Mouse (Mus musculus): ENCODE measurements around the gene Camkk1. TPM values are rescaled to one million over a fixed set of nuclear protein-coding genes. Genes with fewer than 3 reads are reported as not detected.

Gene Camkk1
- polyA plus RNA-seq, 1 experiment, result 20.9 TPM

DNA sequence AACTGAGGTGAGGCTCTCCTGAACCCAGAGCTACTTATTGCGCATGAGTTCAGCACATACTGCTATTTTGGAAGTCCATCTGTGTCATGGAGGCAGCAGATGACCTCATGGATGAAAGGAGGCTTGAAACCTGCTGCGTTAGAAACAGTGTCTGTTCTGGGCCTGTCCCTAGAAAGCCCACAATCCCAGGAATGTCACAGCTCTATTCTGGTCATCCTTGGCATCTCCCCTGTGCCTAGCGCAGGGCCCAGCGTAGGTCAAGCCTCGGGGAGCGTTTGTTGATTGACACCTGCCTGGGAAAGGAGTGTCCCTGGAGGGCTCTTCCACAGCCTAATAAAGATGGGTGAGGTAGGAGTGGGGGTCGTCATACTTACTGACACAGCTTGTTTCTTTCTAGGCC is 17.3 kb downstream of the Camkk1 start:
- TF ChIP-seq POLR2A (IDR thresholded peaks at IDR 0.05; ENCODE audit: borderline replicate concordance, extremely low read depth, insufficient read depth, insufficient read length, poor library complexity, severe bottlenecking) (no peak), CTCF (IDR thresholded peaks at IDR 0.05; ENCODE audit: borderline replicate concordance, extremely low read depth, insufficient read depth, insufficient read length) (no peak)
- no peak for DNase-seq (ENCODE audit: low read depth)

DNA sequence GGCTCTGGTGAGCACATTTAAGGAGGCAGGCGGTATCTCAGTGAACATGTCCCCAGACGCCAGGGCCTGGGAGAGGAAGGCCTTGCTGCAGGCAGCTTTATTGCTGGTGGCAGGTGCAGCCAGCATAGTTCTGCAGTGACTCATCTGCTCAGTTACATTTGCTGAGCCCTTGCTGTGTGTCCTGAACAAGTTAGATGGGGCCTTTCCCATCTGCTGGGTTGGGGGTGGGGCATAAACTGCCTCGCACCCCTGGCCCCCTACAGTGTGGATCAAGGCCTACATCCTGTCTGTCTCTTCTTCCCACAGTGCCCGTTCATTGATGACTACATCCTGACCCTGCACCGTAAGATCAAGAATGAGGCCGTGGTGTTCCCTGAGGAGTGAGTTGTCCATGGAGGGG is 18.1 kb downstream of the Camkk1 start:
- DNase-seq (ENCODE audit: low read depth), result no peak
- no peak for TF ChIP-seq POLR2A (IDR thresholded peaks at IDR 0.05; ENCODE audit: borderline replicate concordance, extremely low read depth, insufficient read depth, insufficient read length, poor library complexity, severe bottlenecking)
- no peak for TF ChIP-seq CTCF (IDR thresholded peaks at IDR 0.05; ENCODE audit: borderline replicate concordance, extremely low read depth, insufficient read depth, insufficient read length)

GRCm38 (mm10) chr11:73037691-73038090 is 18.9 kb downstream of the Camkk1 start:
- DNase-seq (ENCODE audit: low read depth), result no peak
- TF ChIP-seq CTCF (IDR thresholded peaks at IDR 0.05; ENCODE audit: borderline replicate concordance, extremely low read depth, insufficient read depth, insufficient read length), result no peak
- TF ChIP-seq POLR2A (IDR thresholded peaks at IDR 0.05; ENCODE audit: borderline replicate concordance, extremely low read depth, insufficient read depth, insufficient read length, poor library complexity, severe bottlenecking), result no peak

DNA sequence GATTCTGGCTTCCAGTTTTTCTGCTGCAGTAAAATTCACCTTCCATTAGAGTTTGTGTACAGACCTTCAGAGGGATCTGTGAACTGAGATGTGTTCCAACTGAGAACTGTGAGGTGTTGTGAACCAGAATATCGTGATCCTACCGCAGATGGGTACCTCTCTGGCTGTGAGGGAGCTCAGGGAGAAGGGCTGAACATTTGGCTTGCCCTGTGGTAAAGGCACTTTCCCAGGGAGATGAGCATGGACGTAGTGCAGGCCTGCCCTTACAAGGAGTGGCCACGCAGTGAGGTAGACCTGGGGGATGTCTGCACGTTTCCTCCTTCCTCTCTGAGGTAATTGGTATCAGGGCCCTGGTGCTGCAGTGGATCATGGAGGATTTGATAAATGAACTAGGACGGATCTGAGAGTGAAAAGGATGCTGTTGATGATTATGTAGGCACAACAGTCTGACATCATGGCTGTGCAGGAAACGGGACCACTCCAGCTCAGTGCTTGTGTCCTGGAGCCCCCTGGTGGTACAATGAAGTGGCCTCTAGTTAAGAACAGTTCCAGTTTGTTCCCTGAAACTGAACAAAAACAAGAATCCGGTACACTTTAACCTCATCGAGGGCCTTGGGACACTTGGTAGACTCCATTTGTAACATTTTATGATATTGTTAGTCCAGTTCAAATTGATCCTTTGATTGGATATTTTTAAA is 20.4 kb downstream of the Camkk1 start:
- TF ChIP-seq CTCF (IDR thresholded peaks at IDR 0.05; ENCODE audit: borderline replicate concordance, extremely low read depth, insufficient read depth, insufficient read length), result peak; percentile 82
- TF ChIP-seq POLR2A (IDR thresholded peaks at IDR 0.05; ENCODE audit: borderline replicate concordance, extremely low read depth, insufficient read depth, insufficient read length, poor library complexity, severe bottlenecking), result no peak
- DNase-seq (ENCODE audit: low read depth), result peak; percentile 84

DNA sequence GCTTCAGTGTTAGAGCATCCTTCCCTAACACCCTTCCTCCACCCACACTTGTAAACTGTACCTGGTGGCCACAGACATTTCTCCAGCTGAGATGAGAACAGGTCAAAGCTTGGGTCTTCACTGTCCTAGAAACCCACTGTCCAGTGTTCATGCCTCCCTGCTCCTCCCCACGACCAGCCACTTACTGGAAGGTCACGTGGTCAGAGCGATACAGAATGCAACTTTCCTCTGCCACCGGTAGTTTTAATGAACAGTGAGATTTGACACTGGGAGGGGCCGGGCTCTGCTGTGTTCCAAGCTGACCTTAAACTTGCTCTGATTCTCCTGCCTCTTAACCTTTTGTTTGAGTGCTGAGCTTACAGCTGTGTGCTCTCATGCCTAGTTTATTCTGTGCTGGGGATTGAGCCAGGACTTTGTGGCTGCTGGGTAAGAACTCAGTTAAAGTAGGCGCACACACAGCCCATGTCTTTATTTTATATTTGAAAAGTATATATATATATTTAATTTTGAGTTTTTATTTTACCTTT is 25.5 kb downstream of the Camkk1 start:
- TF ChIP-seq CTCF (IDR thresholded peaks at IDR 0.05; ENCODE audit: borderline replicate concordance, extremely low read depth, insufficient read depth, insufficient read length) (no peak), POLR2A (IDR thresholded peaks at IDR 0.05; ENCODE audit: borderline replicate concordance, extremely low read depth, insufficient read depth, insufficient read length, poor library complexity, severe bottlenecking) (no peak)

DNA sequence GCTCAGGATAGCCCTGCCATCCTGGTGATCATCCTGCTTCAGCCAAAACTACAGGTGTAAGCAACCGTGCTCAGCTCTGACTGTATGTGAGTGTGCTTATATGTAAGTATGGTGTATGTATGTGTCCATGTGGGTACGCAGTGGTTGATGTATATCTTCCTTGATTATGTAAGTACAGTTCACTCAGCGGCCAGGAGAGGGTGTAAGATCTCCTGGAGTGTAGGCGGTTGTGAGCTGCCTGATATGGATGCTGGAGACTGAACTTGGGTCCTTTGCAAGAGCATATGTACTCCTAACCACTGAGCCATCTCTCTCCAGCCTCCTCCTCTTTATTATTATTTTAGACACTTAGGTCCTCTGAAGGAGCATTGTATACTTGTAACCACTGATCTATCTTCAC is 26.0 kb downstream of the Camkk1 start:
- TF ChIP-seq CTCF (IDR thresholded peaks at IDR 0.05; ENCODE audit: borderline replicate concordance, extremely low read depth, insufficient read depth, insufficient read length) (no peak), POLR2A (IDR thresholded peaks at IDR 0.05; ENCODE audit: borderline replicate concordance, extremely low read depth, insufficient read depth, insufficient read length, poor library complexity, severe bottlenecking) (no peak)
- no peak for DNase-seq (ENCODE audit: low read depth)

More for the DNA sequence above, 25.5 kb downstream of the Camkk1 start:
- no peak for DNase-seq (ENCODE audit: low read depth)

DNA sequence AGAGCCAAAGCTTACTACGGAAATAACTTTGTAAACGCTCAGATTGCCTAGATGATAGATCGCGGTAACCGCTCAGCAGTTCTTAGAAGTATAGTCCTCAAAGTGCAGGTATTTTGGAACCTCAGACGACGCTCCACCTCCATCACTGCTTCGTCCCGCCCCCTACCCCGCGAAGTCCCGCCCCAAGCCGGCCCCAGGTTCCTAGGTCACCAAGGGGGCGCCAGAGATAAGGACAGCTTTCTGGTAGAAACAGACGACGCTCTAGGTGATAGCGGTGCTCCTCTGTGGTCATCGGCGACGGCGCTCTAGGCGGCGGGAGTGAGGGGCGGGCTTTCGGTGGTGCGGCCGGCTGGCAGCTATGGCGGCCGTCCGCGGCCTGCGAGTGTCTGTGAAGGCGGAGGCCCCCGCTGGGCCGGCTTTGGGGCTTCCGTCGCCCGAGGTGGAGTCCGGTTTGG is 28.8 kb downstream of the Camkk1 start, which contains the start of gene Ncbp3:
Ncbp3 (plus strand) TSS at position 242 of the 455 bp plus-strand sequence.
- peak; percentile 99 for DNase-seq (ENCODE audit: low read depth)
- peak; percentile 83 for TF ChIP-seq POLR2A (IDR thresholded peaks at IDR 0.05; ENCODE audit: borderline replicate concordance, extremely low read depth, insufficient read depth, insufficient read length, poor library complexity, severe bottlenecking)
- TF ChIP-seq CTCF (IDR thresholded peaks at IDR 0.05; ENCODE audit: borderline replicate concordance, extremely low read depth, insufficient read depth, insufficient read length), result peak; percentile 73

- peak; percentile 22 for DNase-seq (ENCODE audit: low read depth)
- TF ChIP-seq POLR2A (IDR thresholded peaks at IDR 0.05; ENCODE audit: borderline replicate concordance, extremely low read depth, insufficient read depth, insufficient read length, poor library complexity, severe bottlenecking) (no peak), CTCF (IDR thresholded peaks at IDR 0.05; ENCODE audit: borderline replicate concordance, extremely low read depth, insufficient read depth, insufficient read length) (no peak)
Observed at GRCm38 (mm10) chr11:73048030-73048876, 29.4 kb downstream of the Camkk1 start.

- TF ChIP-seq CTCF (IDR thresholded peaks at IDR 0.05; ENCODE audit: borderline replicate concordance, extremely low read depth, insufficient read depth, insufficient read length) (peak; percentile 91), POLR2A (IDR thresholded peaks at IDR 0.05; ENCODE audit: borderline replicate concordance, extremely low read depth, insufficient read depth, insufficient read length, poor library complexity, severe bottlenecking) (no peak)
- peak; percentile 88 for DNase-seq (ENCODE audit: low read depth)
Observed at GRCm38 (mm10) chr11:73049335-73049734, 30.5 kb downstream of the Camkk1 start.

GRCm38 (mm10) chr11:73052795-73053194 is 34.0 kb downstream of the Camkk1 start:
- no peak for DNase-seq (ENCODE audit: low read depth)
- TF ChIP-seq POLR2A (IDR thresholded peaks at IDR 0.05; ENCODE audit: borderline replicate concordance, extremely low read depth, insufficient read depth, insufficient read length, poor library complexity, severe bottlenecking) (no peak), CTCF (IDR thresholded peaks at IDR 0.05; ENCODE audit: borderline replicate concordance, extremely low read depth, insufficient read depth, insufficient read length) (no peak)

DNA sequence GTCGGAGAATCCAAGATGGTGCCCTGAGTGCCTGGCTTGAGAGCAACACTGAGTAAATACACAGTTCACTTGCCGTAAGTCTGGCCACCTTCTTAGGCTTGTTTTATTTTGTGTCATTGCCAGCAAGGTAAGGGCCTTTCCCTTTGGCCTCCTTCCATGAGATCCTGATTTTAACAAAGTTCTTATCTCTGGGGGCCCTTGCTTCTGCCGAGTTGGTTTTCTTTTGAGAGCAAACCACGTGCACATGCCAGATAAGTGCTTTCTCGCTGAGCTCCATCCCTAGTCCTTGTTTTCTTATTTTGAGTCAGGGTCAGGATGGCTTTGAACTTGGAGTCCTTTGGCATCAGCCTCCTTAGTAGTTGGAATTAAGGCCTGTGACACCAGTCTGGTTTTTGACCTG is 38.9 kb downstream of the Camkk1 start:
- TF ChIP-seq CTCF (IDR thresholded peaks at IDR 0.05; ENCODE audit: borderline replicate concordance, extremely low read depth, insufficient read depth, insufficient read length) (no peak), POLR2A (IDR thresholded peaks at IDR 0.05; ENCODE audit: borderline replicate concordance, extremely low read depth, insufficient read depth, insufficient read length, poor library complexity, severe bottlenecking) (no peak)
- no peak for DNase-seq (ENCODE audit: low read depth)

Data from brain, embryonic 14.5 days (tissue).